Mouse (Mus musculus) limb, embryonic 11.5 days (tissue): ENCODE measurements around the gene E330021D16Rik. TPM values are rescaled to one million over a fixed set of nuclear protein-coding genes. Genes with fewer than 3 reads are reported as not detected.

Source experiments
- ATAC-seq: fragments of 200-750 bp; cut with Nextera tagmentation; 2 replicates; pipeline ENCODE4 v1.8.0; 2017; ENCODE audit warnings: low read depth; ENCODE audit not compliant: insufficient number of reproducible peaks, low FRiP score, low TSS enrichment
- DNase-seq: peaks from one replicate; pipeline ENCODE4 v3.0.0-alpha.2; 2015; ENCODE audit warnings: low spot score
- H3K27ac ChIP-seq: fragments of 300-500 bp; sonication (generic); replicated peaks from 2 replicates; pipeline ENCODE4 v1.5.1; 2014; ENCODE audit warnings: low read depth, mild to moderate bottlenecking, low read length
- H3K27me3 ChIP-seq: fragments of 300-500 bp; sonication (generic); 2 replicates; pipeline ENCODE4 v1.6.1; 2014; ENCODE audit warnings: mild to moderate bottlenecking, low read length, mixed read lengths; ENCODE audit not compliant: control insufficient read depth, insufficient read depth
- H3K36me3 ChIP-seq: fragments of 300-500 bp; sonication (generic); 2 replicates; pipeline ENCODE4 v1.6.1; 2014; ENCODE audit warnings: mild to moderate bottlenecking, low read length, moderate library complexity, mixed read lengths; ENCODE audit not compliant: control insufficient read depth, insufficient read depth
- H3K4me1 ChIP-seq: fragments of 300-500 bp; sonication (generic); 2 replicates; pipeline ENCODE4 v1.6.1; 2014; ENCODE audit warnings: low read length, mixed read lengths; ENCODE audit not compliant: control insufficient read depth, insufficient read depth
- H3K4me2 ChIP-seq: fragments of 300-500 bp; sonication (generic); 2 replicates; pipeline ENCODE4 v1.6.1; 2014; ENCODE audit warnings: low read depth, mild to moderate bottlenecking, moderate library complexity; ENCODE audit not compliant: severe bottlenecking
- H3K4me3 ChIP-seq: fragments of 300-500 bp; sonication (generic); 2 replicates; pipeline ENCODE4 v1.5.1; 2014; ENCODE audit warnings: low read depth, low read length
- H3K9ac ChIP-seq: fragments of 300-500 bp; sonication (generic); 2 replicates; pipeline ENCODE4 v1.6.1; 2014; ENCODE audit warnings: mild to moderate bottlenecking, low read length
- H3K9me3 ChIP-seq: fragments of 300-500 bp; sonication (generic); 2 replicates; pipeline ENCODE4 v1.6.1; 2016; ENCODE audit warnings: low read length; ENCODE audit not compliant: control insufficient read depth
- WGBS: fragments of 180-500 bp; shearing (Covaris S2); extraction: QIAGEN DNeasy Blood & Tissue Kit; methylation state at CpG from one replicate; pipeline ENCODE4 v1.1.7; 2014; 5-methylcytosine and 5-hydroxymethylcytosine counted together
- polyA plus RNA-seq: library from polyadenylated mRNA; unstranded; fragments of >200 nt; fragmentation: Nextera tagmentation; extraction: Ambion mirVana; gene quantifications from 2 replicates; pipeline ENCODE4 v1.2.1, GENCODE M21; 2014

Gene E330021D16Rik
- not detected in 2 replicates for polyA plus RNA-seq

DNA sequence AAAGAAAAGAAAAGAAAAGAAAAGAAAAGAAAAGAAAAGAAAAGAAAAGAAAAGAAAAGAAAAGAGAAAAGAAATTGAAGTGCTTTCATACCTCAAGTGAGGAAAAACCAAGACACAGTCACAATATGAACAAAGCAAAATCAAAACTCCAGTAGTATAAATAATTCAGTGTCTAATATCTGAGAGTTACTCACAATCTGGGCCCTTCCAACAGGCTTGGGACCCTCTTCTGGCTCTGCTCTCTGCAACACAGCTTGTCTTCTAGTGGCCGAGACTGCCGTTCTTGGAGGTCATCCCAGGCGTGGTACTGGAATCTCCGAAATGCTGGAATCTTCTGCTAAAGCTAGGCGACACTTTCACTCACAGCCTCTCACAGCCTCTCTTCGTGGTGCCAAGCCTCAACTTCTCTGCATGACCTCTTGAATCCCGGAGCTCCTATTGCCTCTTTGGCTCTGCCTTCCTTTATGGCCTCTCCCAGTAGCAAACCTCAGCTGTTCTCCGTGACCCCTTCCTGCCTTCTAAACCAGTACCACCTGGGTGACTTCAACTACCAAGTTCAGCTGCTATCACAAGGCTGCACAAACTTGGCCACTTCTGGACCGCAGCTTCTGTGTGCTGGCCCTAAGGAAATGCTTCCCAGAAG, at the start of gene E330021D16Rik:
Gene E330021D16Rik, minus strand, starts transcription at position 437 of the 643 bp plus-strand sequence.
- H3K27ac ChIP-seq = no peak within 1 kb of the TSS
- no peaks in the 10 kb centered on the region for H3K4me1 ChIP-seq
- 80% methylated on average over 9 of the region's 9 CpGs for WGBS
- DNase-seq (no peak), ATAC-seq (no peak)
- no peaks in the 10 kb centered on the region for H3K9me3 ChIP-seq
- no peak within 1 kb of the TSS for H3K9ac ChIP-seq
- H3K36me3 ChIP-seq = no peaks in the 10 kb centered on the region
- H3K4me2 ChIP-seq = no peak within 1 kb of the TSS
- H3K4me3 ChIP-seq = no peak within 1 kb of the TSS
- H3K27me3 ChIP-seq = no peaks in the 10 kb centered on the region

DNA sequence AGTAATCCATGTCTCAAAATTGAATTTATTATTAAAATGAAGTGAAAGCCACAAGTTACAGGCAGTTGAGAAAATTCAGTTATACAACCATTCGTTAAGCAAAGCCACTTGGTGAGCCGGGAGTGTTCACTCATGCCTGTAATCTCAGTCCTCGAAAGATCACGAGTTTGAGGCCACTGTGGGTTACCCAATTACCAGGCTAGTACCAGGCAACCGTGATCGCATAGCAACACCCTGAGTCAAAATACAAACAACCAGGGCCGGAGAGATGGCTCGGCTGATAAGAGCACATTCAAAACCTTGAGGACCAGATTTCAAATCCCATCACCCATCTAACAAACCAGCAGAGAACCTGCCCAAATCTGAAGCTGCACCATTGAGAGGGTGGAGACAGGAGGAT, 49.7 kb upstream of the E330021D16Rik start:
- DNase-seq (no peak), ATAC-seq (no peak)
- Histone ChIP-seq H3K4me3 (no peak overlapping the region), H3K27me3 (no peaks in the 10 kb centered on the region), H3K4me2 (no peak overlapping the region), H3K4me1 (peaks cover 5% of the 10 kb centered on the region; the same call in 1 of the 2 replicates), H3K9ac (no peak overlapping the region), H3K36me3 (no peaks in the 10 kb centered on the region), H3K27ac (no peak overlapping the region), H3K9me3 (no peaks in the 10 kb centered on the region)
- WGBS = 87% methylated on average over 8 of the region's 8 CpGs

DNA sequence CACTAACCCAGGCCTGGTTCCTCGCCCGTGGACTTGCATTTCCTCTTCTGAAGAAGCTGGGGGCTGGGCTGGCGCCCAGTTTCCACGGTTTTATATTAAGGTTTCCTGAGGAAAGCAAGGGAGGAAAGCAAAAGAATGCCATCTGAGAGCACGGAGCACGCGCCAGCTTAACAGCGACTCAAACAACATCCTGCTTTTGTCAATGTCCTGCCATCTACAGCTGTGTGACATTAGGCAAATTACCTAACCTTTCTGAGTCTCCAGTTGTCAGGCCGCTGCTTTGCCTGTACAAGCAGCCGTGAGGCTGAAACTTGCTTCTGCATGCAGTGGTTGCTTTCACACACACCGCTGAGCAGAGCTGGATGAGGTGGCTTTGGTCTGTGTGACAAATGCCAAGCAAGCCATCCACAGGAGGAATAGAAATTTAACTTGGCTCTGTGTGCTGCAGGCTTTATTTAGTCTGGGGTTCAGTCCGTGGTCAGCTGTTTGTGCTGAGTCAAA, 48.8 kb upstream of the E330021D16Rik start:
- ATAC-seq (no peak), DNase-seq (no peak)
- H3K9me3 ChIP-seq = no peaks in the 10 kb centered on the region
- no peaks in the 10 kb centered on the region for H3K27me3 ChIP-seq
- H3K36me3 ChIP-seq = no peaks in the 10 kb centered on the region
- H3K4me1 ChIP-seq = peaks cover 5% of the 10 kb centered on the region; the same call in 1 of the 2 replicates
- 68% methylated on average over 12 of the region's 12 CpGs for WGBS
- no peak overlapping the region for H3K4me3 ChIP-seq
- no peak overlapping the region for H3K27ac ChIP-seq
- H3K9ac ChIP-seq = no peak overlapping the region
- no peak overlapping the region for H3K4me2 ChIP-seq

DNA sequence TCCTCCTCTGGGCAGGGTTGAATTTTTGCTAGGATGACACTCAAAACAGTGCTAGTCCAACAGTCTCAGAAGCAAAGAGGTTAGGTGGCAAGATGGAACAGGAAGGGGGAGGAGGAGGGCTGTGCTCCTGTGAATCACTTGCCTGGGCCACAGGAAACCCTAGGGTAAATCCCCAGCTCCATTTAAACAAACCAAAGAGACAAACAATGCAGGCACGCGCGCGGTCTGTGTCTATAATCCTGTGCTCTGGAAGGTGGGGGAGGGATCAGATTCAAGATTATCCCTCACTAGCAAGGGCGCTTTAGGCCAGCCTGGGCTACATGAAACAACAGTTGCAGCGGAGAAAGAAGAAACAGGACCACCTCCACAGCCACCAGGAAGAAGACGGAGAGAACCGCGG, 48.1 kb upstream of the E330021D16Rik start:
- no peaks in the 10 kb centered on the region for H3K4me1 ChIP-seq
- H3K4me3 ChIP-seq = no peak overlapping the region
- no peaks in the 10 kb centered on the region for H3K36me3 ChIP-seq
- H3K4me2 ChIP-seq = no peak overlapping the region
- no peaks in the 10 kb centered on the region for H3K27me3 ChIP-seq
- ATAC-seq (no peak), DNase-seq (no peak)
- H3K9me3 ChIP-seq = no peaks in the 10 kb centered on the region
- no peak overlapping the region for H3K9ac ChIP-seq
- WGBS = 84% methylated on average over 9 of the region's 9 CpGs
- H3K27ac ChIP-seq = no peak overlapping the region

DNA sequence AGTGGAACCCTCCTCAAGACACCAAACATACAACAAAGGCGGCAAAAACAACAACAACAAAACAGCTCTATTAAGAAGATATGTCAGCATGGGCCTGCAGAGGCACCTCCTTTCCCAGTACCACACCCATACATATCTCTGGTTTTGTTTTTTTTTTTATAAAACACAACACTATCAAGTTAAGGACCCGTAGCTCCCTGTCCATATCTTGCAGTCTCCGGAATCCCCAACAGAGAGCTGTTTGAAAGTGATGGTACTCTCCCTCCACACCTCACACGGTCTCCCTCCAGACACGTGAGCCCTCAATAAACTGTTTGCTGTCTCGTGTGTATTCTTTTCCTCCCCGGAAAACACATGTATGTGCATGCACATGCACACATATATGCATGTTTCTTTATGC, 43.8 kb upstream of the E330021D16Rik start:
- no peak overlapping the region for H3K4me3 ChIP-seq
- no peaks in the 10 kb centered on the region for H3K4me1 ChIP-seq
- H3K4me2 ChIP-seq = no peak overlapping the region
- WGBS = 89% methylated on average over 7 of the region's 7 CpGs
- H3K9ac ChIP-seq = no peak overlapping the region
- H3K27ac ChIP-seq = no peak overlapping the region
- no peak for ATAC-seq
- DNase-seq = no peak
- no peaks in the 10 kb centered on the region for H3K9me3 ChIP-seq
- H3K27me3 ChIP-seq = no peaks in the 10 kb centered on the region
- H3K36me3 ChIP-seq = no peaks in the 10 kb centered on the region

DNA sequence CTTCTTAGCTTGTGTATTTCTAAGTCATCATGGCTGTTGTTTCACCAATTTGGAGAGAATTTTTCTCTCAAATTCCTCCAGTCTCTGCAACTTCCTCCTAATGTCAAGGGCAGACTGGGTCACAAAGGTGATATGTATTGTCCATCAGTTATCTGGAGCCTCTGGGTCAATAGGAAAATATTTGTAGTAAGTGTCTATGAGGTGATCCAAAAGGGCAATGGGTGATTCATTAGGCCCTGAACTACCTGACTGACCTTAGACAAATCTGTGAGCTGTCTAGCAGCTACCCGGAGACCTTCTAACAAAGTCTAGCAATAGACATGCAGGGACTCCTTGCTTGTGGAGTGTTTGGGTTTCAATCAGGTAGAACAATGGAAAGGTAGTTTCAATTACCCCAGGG, 40.9 kb upstream of the E330021D16Rik start:
- no peak for ATAC-seq
- no peaks in the 10 kb centered on the region for H3K4me1 ChIP-seq
- no peak overlapping the region for H3K9ac ChIP-seq
- no peaks in the 10 kb centered on the region for H3K36me3 ChIP-seq
- H3K27me3 ChIP-seq = no peaks in the 10 kb centered on the region
- no peaks in the 10 kb centered on the region for H3K9me3 ChIP-seq
- no peak overlapping the region for H3K4me2 ChIP-seq
- DNase-seq = no peak
- no peak overlapping the region for H3K4me3 ChIP-seq
- 91% methylated on average over 1 of the region's 1 CpGs for WGBS
- no peak overlapping the region for H3K27ac ChIP-seq

DNA sequence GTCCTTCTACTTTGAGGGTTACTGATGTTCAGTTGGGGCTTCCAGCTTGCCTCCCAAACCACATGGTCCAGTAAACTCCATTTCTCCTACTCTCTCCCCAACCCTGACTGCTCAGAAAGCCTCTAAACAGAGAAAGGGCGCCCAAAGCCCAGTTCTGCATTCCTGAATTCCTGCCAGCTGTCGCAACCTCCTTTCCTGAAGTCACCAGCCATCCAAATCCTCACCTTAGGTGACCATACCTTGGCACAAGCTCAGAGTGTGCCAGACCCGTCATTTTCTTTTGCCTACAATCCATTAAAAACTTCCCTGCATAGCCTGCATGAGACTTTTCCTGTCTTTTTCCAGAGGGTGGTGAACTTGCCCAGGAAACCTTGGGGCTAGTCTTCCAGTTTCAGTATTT, 40.3 kb upstream of the E330021D16Rik start:
- Histone ChIP-seq H3K4me2 (no peak overlapping the region), H3K9ac (no peak overlapping the region), H3K36me3 (no peaks in the 10 kb centered on the region), H3K27me3 (no peaks in the 10 kb centered on the region), H3K27ac (no peak overlapping the region), H3K4me1 (no peaks in the 10 kb centered on the region), H3K9me3 (no peaks in the 10 kb centered on the region), H3K4me3 (no peak overlapping the region)
- 90% methylated on average over 3 of the region's 3 CpGs for WGBS
- ATAC-seq (no peak), DNase-seq (no peak)

DNA sequence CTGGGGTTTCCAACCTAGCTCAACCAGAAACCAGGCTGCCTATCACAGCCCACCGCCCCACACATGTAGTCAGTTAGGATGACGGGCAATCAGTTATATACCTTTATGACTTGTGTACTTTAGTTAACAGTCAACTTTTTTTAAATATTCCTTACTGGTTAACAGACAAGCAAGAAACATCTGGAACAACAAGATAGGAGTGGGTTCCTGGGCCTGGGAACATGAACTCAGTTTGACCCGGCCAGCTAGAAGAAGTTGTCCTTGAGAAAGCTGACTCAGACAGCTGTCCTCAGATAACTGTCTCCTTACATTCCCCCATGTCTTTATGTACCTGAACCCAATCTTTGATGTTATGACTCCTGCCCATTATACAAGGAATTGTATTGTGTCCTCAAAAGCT, 37.3 kb upstream of the E330021D16Rik start:
- 94% methylated on average over 3 of the region's 3 CpGs for WGBS
- Histone ChIP-seq H3K27ac (no peak overlapping the region), H3K9me3 (no peaks in the 10 kb centered on the region), H3K9ac (no peak overlapping the region), H3K27me3 (no peaks in the 10 kb centered on the region), H3K4me3 (no peak overlapping the region), H3K36me3 (no peaks in the 10 kb centered on the region), H3K4me2 (no peak overlapping the region), H3K4me1 (no peaks in the 10 kb centered on the region)
- no peak for ATAC-seq
- no peak for DNase-seq

DNA sequence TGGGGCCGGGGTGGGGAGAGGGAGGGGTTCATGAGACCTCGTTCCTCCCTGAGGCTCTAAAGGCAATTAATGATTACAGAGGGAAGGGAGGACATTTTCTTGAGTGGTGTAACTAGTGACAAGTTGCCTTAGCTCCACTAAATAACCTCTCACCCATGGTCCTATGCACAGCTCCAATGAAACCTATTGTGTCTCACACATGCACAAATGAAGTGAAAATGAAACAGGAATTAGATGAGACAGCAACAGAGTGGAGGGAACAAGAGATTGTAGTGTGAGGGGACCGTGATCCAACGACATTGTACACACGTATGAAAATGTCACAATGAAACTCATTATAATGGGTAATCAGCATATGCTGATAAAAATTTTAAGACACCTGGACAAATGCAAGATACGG, 35.5 kb upstream of the E330021D16Rik start:
- Histone ChIP-seq H3K4me1 (no peaks in the 10 kb centered on the region), H3K27me3 (no peaks in the 10 kb centered on the region), H3K4me3 (no peak overlapping the region), H3K36me3 (no peaks in the 10 kb centered on the region), H3K9me3 (no peaks in the 10 kb centered on the region), H3K27ac (no peak overlapping the region), H3K4me2 (no peak overlapping the region), H3K9ac (no peak overlapping the region)
- ATAC-seq = no peak
- DNase-seq = no peak
- 93% methylated on average over 6 of the region's 6 CpGs for WGBS
